Mouse (Mus musculus): ENCODE results near the gene Zfp760. TPM values are rescaled to one million over a fixed set of nuclear protein-coding genes. Genes with fewer than 3 reads are reported as not detected.

The Zfp760 gene
- polyA plus RNA-seq, 1 experiment from 2014 or later, result 11.0 TPM

DNA sequence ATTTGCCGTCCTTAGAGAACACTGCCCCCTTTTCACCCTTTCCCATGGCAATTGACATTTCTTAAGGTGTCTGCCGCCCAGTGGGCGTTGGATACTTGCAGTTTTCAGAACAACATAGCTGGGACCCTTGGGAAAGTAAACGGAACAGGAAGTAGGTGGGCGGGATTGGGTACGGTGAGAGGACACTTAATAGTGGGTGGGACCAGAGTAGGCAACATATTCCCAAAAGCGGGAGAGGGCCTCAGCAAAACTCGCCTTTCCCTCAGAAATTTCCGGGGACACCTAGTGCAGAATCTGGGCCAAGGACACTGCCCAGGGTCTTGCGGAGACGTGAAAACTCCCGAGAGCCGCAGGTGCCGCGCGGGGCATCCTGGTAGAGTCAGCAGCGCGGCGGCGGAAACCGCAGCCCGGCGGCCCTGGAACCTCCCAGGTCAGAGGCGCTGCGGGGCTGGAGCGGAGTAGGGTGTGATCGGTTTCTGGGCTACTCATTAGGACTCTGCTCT, 26.0 kb downstream of the Zfp760 start:
- H3K9me3 ChIP-seq, result no peaks in the 10 kb centered on the region
- peak overlapping the region; percentile 70 for H3K4me3 ChIP-seq
- DNase-seq (ENCODE audit: low spot score), result peak; percentile 93
- WGBS, result under 1% methylated on average over 27 of the region's 27 CpGs
- peak overlapping the region; percentile 95 for H3K27ac ChIP-seq
- no peaks in the 10 kb centered on the region for H3K27me3 ChIP-seq (ENCODE audit: insufficient read depth, poor library complexity, severe bottlenecking)
- peaks cover 7% of the 10 kb centered on the region; the same call in 1 of the 2 replicates for H3K36me3 ChIP-seq
- H3K4me1 ChIP-seq, result peaks cover 7% of the 10 kb centered on the region; the same call in 1 of the 2 replicates

GRCm38 (mm10) chr17:21752791-21753190, 45.2 kb downstream of the Zfp760 start:
- H3K4me1 ChIP-seq, result 0 out of 2 replicates have a peak, but pooled peaks cover 5% of the 10 kb centered on the region
- H3K27me3 ChIP-seq (ENCODE audit: insufficient read depth, poor library complexity, severe bottlenecking), result no peaks in the 10 kb centered on the region
- H3K4me3 ChIP-seq, result no peak overlapping the region
- H3K36me3 ChIP-seq, result no peaks in the 10 kb centered on the region
- H3K9me3 ChIP-seq, result no peaks in the 10 kb centered on the region
- no peak for DNase-seq (ENCODE audit: low spot score)
- WGBS, result 78% methylated on average over 2 of the region's 2 CpGs
- H3K27ac ChIP-seq, result no peak overlapping the region

GRCm38 (mm10) chr17:21753342-21754208, 46.0 kb downstream of the Zfp760 start:
- Histone ChIP-seq H3K4me3 (peak overlapping the region; percentile 62), H3K4me1 (0 out of 2 replicates have a peak, but pooled peaks cover 5% of the 10 kb centered on the region), H3K27me3 (ENCODE audit: insufficient read depth, poor library complexity, severe bottlenecking) (no peaks in the 10 kb centered on the region), H3K9me3 (no peaks in the 10 kb centered on the region), H3K36me3 (no peaks in the 10 kb centered on the region), H3K27ac (peak overlapping the region; percentile 56)
- DNase-seq (ENCODE audit: low spot score), result no peak
- 13% methylated on average over 20 of the region's 20 CpGs for WGBS

DNA sequence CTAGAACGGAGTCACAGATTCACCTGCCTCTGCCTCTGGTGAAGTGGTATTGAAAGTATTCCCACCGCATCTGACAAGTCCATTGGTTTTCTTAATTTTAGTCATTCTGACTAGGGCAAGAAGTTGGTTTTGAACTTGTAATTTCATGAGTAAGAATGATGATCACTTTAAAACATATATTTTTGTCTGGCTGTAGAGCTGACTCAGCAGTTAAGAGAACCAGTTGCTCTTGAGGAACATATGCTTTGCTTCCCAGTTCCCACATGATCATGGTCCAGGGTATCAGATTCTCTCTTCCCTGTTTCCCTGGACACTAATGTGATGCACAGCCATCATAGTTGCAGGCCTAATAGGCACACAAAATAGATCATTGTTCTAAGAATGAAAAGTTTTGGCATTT, 62.8 kb downstream of the Zfp760 start:
- Histone ChIP-seq H3K27me3 (ENCODE audit: insufficient read depth, poor library complexity, severe bottlenecking) (no peaks in the 10 kb centered on the region), H3K9me3 (no peaks in the 10 kb centered on the region), H3K36me3 (no peaks in the 10 kb centered on the region), H3K27ac (no peak overlapping the region), H3K4me1 (no peaks in the 10 kb centered on the region), H3K4me3 (no peak overlapping the region)
- WGBS, result 82% methylated on average over 2 of the region's 2 CpGs
- DNase-seq (ENCODE audit: low spot score), result no peak

Other genes with a start within 250 kb of the Zfp760 start
- 6.4 and 8.0 TPM in 2 replicates for gene Zfp53, start 218.7 kb upstream of the Zfp760 start, polyA plus RNA-seq (2016; fragmentation: Nextera tagmentation; extraction: Ambion mirVana)
- gene Zfp52, start 172.2 kb upstream of the Zfp760 start, polyA plus RNA-seq (2016; fragmentation: Nextera tagmentation; extraction: Ambion mirVana), result 2.0 and 2.1 TPM in 2 replicates
- 15.6 and 19.0 TPM in 2 replicates for gene Zfp948, start 140.7 kb upstream of the Zfp760 start, polyA plus RNA-seq (2016; fragmentation: Nextera tagmentation; extraction: Ambion mirVana)
- 2.7 and 2.9 TPM in 2 replicates for gene Zfp983, start 57.1 kb upstream of the Zfp760 start, polyA plus RNA-seq (2016; fragmentation: Nextera tagmentation; extraction: Ambion mirVana)
- gene Gm10226, start 15.9 kb upstream of the Zfp760 start, polyA plus RNA-seq (2016; fragmentation: Nextera tagmentation; extraction: Ambion mirVana), result 4.1 and 4.9 TPM in 2 replicates
- 5.8 and 6.6 TPM in 2 replicates for gene Zfp229, start 23.1 kb downstream of the Zfp760 start, polyA plus RNA-seq (2016; fragmentation: Nextera tagmentation; extraction: Ambion mirVana)
- 4.5 and 4.7 TPM in 2 replicates for gene Zfp820, start 138.0 kb downstream of the Zfp760 start, polyA plus RNA-seq (2016; fragmentation: Nextera tagmentation; extraction: Ambion mirVana)
- 3.9 and 5.1 TPM in 2 replicates for gene Zfp995, start 202.2 kb downstream of the Zfp760 start, polyA plus RNA-seq (2016; fragmentation: Nextera tagmentation; extraction: Ambion mirVana)

Measured in heart, embryonic 10.5 days (tissue).